Mouse (Mus musculus) cerebellum, adult 2 months (tissue): Measurements from ENCODE around the gene Tmem127.

Experiments
- CTCF ChIP-seq: fragments of 200-500 bp; IDR thresholded peaks from 2 replicates; pipeline ENCODE4 v1.5.1; 2011; ENCODE audit warnings: low read depth, mild to moderate bottlenecking, control low read depth, low read length, moderate library complexity, borderline replicate concordance; ENCODE audit not compliant: insufficient read depth
- POLR2A ChIP-seq: fragments of 200-500 bp; IDR thresholded peaks from 2 replicates; pipeline ENCODE4 v1.6.1; 2011; ENCODE audit warnings: low read length, control low read depth, borderline replicate concordance; ENCODE audit not compliant: insufficient read depth

DNA sequence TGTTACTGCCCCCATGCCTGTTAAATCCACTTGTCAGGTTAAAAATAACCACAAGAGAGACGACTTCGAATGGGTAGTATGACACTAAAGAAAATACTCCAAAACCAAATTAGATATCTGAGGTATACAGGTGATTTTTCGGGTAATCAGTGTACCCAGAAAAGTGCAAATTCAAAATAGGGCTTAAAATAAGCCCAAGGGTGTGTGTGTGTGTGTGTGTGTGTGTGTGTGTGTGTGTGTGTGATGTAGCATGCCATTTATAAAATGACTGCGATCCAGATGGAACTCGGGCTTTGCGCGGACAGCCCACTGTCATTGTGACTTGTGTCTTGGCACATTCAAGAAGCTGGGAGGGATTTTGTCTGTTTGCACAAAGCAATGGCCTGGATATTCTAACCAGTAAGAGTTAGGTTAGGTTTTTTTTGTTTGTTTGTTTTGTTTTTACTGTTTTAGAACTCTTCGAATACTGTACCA lies 23.4 kb downstream of the Tmem127 start:
- TF ChIP-seq CTCF: no peak
- TF ChIP-seq POLR2A: no peak
